Mouse (Mus musculus) central nervous system, embryonic 14 days (tissue): Measurements from ENCODE around the gene Vpreb1. TPM values are rescaled to one million over a fixed set of nuclear protein-coding genes. Genes with fewer than 3 reads are reported as not detected.

ENCODE experiments used
- polyA plus RNA-seq: library from polyadenylated mRNA; depleted of rRNA; stranded (reverse); fragments of >200 nt; gene quantifications from 2 replicates; pipeline ENCODE4 v1.2.3, GENCODE M21; 2012; rRNA removed

Gene Vpreb1
- polyA plus RNA-seq: 3.1 and 3.2 TPM in 2 replicates

DNA sequence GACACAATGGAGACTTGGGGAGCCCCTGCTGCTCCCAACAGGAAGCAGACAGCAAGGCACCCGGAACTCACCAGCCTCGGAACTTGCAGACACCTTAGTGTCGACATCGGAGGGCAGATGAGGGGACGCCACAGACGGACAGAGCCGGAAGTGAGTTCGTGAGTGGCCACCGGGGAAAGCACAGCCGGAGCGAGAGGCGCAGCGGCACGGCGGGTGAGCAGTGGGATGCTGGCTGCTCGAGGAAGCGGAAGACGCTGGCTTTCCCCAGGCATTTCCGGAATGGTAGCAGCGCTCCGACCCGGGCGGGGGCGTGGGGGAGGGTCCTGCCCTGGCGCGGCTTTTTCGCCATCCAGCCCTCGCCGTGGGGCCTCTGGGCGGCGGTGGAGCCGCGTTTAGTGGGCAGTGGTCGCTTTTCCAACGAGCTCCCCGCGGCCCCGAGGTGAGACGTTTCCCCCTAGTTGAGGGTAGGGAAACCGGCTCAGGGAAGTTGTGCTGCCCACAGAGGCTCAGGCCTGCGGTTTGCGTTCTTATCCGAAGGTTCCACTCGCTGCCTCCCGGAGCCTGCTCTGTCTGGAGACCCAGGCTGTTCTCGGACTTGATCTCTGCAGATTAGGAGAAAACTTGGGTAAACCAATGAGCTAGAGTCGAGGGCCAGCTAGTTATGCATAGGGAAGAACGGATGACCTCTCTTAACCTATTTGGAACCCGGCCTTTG lies at the start of gene Vpreb1, which contains the start of gene Top3b:
Gene Vpreb1, minus strand, starts transcription at position 227 of the 715 bp plus-strand sequence.
Gene Top3b, plus strand, starts transcription at position 120 of the 715 bp plus-strand sequence.

DNA sequence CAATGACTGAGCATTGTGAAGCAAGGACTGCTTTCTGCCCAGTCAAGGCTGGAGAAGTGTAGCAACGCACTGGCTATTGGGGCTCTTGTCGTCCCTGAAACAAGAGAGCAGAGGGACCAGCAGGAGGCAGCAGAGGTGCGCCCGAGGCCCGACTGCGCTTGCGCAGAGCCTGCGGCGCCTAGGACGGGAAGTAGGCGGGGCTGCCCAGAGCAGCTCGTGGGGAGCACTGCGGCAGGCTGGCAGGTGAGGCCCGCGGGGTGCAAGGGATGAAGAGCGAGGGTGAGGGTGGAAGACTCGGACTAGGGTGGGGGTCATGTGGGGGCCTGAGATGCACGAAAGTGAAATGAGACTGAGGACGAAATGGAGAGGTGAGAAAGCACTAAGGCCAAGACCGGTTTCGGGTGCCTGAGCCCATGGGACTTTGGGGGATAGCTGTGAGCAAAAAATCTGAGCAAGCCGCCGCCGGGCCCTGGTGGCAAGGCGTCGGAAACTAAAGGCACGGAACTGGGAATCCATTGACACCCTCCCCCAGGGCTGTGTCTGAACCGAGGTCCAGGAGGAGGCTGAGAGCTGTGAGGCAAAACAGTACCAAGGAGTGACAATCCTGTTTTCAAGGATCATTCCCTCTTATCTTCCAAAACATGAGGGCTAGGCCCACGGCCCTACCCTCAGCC lies 25.9 kb upstream of the Vpreb1 start, which contains the start of gene Ppm1f:
Gene Ppm1f, plus strand, starts transcription at position 88 of the 674 bp plus-strand sequence.

DNA sequence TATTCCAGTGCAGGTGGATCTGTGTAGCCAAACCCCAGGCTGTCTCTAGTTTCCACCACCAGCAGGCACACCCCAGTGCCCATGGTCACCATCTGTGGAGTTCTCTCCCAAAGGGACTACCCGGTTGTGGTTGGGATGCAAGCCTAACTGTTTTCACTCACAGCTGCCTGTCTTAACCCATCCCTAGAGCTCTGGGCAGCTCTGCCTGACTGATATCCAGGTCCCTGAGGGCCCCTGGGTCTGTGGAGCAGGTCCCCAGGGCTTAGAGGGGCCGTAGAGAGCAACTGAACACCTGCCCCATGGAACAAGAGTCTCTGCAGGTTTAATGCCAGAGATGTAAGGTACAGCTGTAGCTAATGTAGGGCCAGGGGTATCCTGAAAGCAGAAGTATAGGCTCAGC lies 6.7 kb downstream of the Vpreb1 start, which contains the start of gene Igll1:
Gene Igll1, minus strand, starts transcription at position 8 of the 400 bp plus-strand sequence.

DNA sequence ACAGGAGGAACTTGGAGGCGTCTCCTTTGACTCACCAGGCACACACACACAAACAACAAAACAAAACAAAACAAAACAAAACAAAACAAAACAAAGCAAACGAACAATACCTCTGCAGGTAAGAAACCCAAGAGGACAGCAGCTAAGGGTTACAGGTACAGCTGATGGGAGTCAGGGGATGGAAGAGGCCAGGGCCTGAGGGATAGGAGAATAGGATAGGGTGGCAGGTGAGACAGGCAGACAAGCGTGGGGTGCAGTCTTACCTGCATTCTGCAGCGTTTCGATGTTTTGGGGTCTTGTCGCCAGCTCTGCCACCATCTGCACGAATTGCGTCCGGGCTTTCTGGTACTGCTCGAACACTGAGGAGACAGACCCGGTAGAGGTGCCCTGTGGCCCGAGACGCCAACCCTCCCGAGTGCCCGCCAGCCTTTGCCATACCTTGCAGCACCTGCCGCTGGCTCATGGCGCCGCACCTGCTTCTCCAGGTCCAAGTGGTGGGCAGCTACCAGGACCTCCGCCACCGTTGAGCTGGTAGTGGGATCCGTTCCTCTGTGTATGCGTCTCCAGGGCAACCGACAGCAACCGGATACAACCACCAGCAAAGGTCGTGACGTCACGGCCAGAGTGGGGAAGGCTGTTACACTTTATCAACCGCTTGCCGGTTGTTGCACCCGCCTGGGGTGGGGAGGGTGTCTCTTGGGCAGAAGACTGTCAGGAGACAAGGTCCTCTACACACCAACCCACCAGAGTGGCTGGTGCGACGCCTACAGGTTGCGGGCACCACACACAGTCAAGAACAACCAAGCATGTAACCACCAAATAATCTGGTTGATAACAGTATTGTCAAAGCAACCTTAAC lies 41.7 kb downstream of the Vpreb1 start, which contains the start of gene Spag6l:
Gene Spag6l, minus strand, starts transcription at position 700 of the 859 bp plus-strand sequence.

Other genes with a start within 250 kb of the Vpreb1 start
- not detected in 2 replicates for gene Olfr19, start 194.4 kb downstream of the Vpreb1 start, polyA plus RNA-seq
- 5.4 and 6.1 TPM in 2 replicates for gene Spag6l, start 41.4 kb downstream of the Vpreb1 start, polyA plus RNA-seq
- 0.09 and 0.25 TPM in 2 replicates for gene Igll1, start 6.9 kb downstream of the Vpreb1 start, polyA plus RNA-seq
- 99.9 and 108 TPM in 2 replicates for gene Top3b, start 107 bp downstream of the Vpreb1 start, polyA plus RNA-seq
- 26.2 and 27.3 TPM in 2 replicates for gene Ppm1f, start 25.6 kb upstream of the Vpreb1 start, polyA plus RNA-seq
- gene Mapk1, start 112.5 kb upstream of the Vpreb1 start, polyA plus RNA-seq: 145 and 164 TPM in 2 replicates
- 68.7 and 87.2 TPM in 2 replicates for gene Ypel1, start 198.9 kb upstream of the Vpreb1 start, polyA plus RNA-seq
- 147 and 154 TPM in 2 replicates for gene Ppil2, start 240.4 kb upstream of the Vpreb1 start, polyA plus RNA-seq